Mouse (Mus musculus) right cerebral cortex, adult 2 months (tissue): ENCODE measurements at regions not wholly inside any gene's neighbourhood (a gene's known extent, or its start where the extent isn't known, plus 50 kb on each side); places are given as distances from the start of the nearest gene placed in this dataset.

Experiments
- DNase-seq, 2 experiments: peaks; one replicate each; pipeline ENCODE4 v3.0.0; 2021 to 2022; ENCODE audit warnings: low spot score in 2 of 2

DNA sequence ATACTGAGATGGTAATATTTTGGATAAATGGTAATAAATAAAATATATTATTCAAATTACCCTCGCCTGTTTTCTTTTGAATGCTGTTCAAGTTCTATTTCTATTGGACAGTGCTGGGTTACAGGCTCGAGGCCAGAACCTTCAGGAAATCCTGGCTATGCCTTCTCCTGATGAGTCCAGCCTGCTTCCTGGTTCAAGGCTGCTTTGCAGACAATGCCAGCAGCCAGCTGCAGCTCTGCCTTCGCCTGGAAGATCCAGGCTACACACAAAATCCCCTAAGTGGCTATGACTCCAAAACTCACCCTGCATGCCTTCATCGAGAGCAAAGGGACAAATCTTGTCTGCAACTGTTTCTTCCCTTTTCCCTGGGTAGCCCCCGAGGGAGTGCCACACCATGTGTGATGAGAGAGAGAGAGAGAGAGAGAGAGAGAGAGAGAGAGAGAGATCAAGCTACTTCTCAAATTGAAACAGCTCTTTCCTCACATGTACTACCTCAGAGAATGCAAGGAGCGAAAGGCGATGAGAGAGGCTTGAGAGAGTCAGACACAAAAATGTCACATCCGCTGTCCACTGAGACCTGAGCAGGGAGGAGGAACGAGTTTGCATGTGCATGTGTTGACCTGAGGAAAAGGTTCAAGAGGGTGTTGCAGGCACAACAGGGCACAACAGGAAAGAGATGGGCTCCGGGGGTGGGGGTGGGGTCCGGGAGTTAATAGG is 319.7 kb downstream of the Bcor start:
- no peak for DNase-seq

DNA sequence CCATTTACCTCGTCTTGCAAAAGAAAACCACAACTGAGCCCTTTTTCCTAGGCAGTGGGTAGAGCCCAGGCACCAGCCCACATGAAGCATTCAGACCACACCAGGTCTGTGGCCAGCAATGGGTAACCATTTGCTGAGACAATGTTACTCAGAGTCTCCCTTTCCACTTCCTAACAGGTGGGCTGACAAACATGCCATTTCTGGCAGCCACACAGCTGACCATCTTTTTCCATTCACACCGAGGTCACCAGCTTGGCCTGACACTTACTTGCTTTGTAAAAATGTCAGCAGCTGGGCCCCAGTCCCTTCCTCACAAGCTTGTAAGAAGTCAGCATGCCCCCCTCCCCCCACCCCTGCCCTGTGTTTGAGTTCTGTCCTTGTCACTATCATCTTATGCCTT is 314.6 kb downstream of the Bcor start:
- no peak for DNase-seq

- DNase-seq, result no peak
These were observed 304.2 kb downstream of the Bcor start for GRCm38 (mm10) chrX:11855910-11856309.

GRCm38 (mm10) chrX:11859396-11859795 is 300.8 kb downstream of the Bcor start:
- DNase-seq, result no peak

- no peak for DNase-seq
These were observed 298.9 kb downstream of the Bcor start for GRCm38 (mm10) chrX:11861119-11861708.

- no peak for DNase-seq
These were observed 298.3 kb downstream of the Bcor start for GRCm38 (mm10) chrX:11861892-11862291.

DNA sequence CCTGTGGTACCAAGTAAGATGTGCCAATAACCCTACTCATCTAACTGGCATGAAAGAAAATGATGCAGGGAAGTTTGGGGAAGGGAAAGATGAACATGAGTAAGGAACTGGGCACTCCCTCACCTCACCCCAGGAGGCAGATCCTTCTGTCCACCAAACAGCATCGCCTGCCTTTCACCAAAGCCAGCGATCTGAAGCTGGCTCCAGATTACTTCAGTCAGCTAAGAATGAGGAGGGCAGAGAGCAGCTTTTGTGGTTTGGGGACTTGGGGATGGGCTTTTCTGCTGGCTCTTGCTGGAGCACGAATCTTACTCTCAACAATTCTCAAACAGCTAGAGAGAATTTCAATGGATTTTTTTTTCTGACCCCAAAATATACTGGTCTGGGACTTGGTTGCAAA is 297.0 kb downstream of the Bcor start:
- DNase-seq, result no peak

DNA sequence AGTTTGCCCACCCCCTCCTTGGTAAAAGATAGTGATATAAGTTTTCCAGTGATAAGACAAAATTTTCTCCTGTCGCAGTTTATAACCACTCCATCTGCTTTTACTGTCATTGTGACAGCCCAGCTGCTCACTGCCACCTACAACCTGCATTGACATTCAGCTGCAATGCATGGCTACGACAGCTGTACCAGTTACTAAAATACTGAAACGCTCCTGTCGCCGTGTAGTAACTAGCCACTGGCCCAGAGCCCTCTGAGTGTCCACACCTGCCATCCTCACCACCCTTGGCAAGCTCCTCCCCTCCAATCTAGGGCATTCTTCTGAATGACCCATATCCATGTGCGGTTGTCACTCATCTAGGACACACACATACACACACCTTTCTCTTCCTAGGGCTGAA is 286.2 kb downstream of the Bcor start:
- no peak for DNase-seq

- DNase-seq, result no peak
These were observed 283.5 kb downstream of the Bcor start for GRCm38 (mm10) chrX:11876636-11877035.

DNA sequence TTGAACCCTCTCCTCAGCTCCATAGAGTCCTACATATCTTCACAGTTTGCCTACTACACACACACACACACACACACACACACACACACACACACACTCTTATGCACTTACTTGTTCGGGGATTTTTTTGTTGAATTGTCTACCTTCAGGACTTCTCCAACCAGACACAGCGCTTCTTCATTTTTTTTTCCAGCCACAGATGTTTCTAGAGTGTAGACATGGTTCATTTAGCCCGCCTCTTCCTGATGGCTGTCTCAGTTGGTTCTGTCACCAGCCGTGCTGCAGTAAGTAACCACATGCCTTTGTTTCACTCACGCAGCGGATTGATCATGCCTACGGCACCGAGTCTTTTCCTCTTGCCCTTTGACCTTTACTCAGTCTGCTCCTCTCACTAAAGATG is 282.1 kb downstream of the Bcor start:
- no peak for DNase-seq

DNA sequence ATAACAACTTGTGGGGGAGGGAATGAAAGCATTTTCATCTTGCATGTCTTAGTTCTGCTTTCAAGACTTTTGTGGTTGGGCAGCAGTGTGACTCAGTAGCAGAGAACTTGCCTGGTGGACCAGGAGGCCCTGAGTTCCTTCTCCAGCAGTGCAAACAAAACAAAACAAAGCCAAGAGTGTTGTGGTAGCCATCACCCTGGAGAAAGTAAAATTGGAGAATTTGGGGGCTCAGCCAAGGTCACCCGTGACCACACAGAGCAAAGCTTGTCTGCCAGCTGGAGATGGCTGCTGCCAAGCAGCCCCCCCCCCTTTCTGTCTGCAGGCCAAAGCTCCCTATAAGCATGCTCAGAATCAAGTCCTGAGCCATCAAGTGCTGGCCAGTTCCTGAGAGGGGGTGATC is 279.2 kb downstream of the Bcor start:
- DNase-seq, result no peak

GRCm38 (mm10) chrX:11883738-11884716 is 276.1 kb downstream of the Bcor start:
- DNase-seq, result no peak

GRCm38 (mm10) chrX:11892396-11892795 is 267.8 kb downstream of the Bcor start:
- no peak for DNase-seq

GRCm38 (mm10) chrX:11893606-11894279 is 266.4 kb downstream of the Bcor start:
- DNase-seq, result no peak

GRCm38 (mm10) chrX:11894280-11894662 is 265.9 kb downstream of the Bcor start:
- no peak for DNase-seq

DNA sequence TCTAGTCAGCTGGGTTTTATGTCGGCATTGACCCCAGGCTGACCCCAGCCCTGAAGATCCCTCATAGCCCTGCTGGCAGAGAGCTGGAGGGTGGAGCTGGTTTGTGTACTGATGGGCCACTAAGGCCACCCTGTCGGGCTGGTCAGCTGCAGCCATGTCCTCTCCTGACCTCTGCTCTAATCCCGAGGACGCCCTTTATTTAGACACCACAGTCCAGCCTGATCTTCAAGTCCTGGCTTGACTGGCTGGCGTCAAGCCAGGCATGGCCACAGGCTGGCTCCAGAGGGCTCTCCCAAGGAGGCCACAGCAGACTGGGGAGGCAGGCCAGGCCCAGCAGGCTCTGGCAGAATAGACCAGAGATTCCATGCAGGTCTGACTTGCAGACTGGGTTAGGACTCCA is 264.8 kb downstream of the Bcor start:
- DNase-seq, result no peak

DNA sequence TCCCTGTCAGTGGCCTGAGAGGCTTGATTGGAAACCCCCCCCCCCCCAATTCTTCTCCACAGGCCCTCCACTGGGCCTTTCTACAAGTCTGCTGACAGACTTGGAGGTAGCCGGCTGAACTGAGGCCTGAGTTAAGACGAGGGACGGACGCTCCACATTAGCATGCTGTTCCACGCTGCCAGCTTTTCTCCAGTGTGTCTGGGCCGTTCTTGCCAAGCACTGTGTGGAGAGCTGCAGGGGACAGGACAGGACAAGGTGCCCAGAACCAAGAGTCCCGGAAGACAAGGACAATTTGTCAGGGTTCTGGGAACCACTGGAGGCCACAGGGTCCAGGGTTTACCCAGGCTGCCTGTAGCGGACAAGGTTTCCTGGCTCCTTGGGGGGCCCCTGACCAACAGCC is 261.9 kb downstream of the Bcor start:
- DNase-seq, result no peak

DNA sequence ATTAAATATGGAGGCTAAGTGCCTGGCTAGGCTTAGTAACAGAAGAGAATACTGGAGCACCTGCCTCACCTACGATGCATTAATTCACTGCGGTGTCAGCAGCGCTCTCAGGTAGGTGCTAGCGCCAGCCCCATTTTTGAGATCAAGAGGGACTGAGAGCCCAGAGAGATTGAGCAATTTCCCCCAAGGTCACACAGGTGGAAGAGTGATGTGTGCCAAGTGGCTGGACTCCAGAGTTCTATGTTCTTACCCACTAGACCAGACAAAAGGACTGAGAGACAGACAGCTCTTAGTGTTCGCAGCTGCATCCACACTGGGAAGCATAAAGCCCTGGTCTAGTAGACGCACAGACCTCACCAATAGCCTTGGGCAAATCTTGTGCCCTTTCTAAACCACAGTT is 261.1 kb downstream of the Bcor start:
- no peak for DNase-seq

- DNase-seq, result no peak
These were observed 260.2 kb downstream of the Bcor start for GRCm38 (mm10) chrX:11899914-11900313.

DNA sequence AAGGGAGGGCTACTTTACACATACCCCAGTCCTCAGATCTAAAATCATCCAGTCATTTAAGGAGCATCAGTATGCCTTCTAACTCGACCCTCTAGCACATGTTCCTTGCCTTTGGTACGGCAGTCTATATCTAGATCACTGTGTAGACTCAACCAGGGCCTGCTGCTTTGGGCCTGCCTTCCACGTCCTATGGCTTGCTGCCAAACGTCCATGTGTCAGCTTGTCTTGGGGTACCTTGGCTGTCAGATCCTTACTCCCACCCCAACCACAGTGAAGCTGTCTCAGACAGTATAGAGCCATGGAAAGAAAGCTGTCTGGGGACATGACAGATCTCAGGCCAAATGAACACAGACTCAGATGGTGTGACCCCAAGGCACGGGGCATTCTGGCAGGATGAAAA is 258.4 kb downstream of the Bcor start:
- DNase-seq, result no peak

DNA sequence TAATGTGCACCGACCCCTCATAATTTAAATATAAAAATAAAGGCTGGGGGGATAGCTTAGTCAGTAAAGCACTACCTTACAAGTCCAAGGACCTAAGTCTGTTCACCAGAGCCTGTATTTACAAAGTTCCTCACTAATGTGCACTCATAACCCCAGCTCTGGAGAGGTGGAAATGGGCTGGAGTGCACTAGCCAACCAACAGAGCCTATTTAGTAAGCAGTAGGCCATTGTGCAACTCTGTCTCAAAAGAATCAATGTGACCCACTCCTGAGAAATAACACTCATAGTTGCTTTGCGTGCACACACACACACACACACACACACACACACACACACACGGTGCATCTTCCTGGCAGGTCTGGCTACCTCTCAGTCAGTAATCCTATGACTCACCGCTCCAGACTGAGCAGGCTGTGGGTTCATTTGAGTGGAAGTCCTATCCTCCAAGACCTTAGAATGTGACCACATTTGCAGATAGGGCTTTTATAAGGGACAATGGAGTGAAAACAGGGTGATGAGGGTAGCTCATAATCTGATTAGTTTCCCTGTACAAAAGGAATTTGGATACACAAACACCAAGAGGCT is 256.9 kb downstream of the Bcor start:
- DNase-seq, result no peak

- no peak for DNase-seq
These were observed 254.9 kb downstream of the Bcor start for GRCm38 (mm10) chrX:11905231-11905630.
